Mouse (Mus musculus): ENCODE measurements at regions not wholly inside any gene's neighbourhood (a gene's known extent, or its start where the extent isn't known, plus 50 kb on each side); places are given as distances from the start of the nearest gene placed in this dataset.

DNA sequence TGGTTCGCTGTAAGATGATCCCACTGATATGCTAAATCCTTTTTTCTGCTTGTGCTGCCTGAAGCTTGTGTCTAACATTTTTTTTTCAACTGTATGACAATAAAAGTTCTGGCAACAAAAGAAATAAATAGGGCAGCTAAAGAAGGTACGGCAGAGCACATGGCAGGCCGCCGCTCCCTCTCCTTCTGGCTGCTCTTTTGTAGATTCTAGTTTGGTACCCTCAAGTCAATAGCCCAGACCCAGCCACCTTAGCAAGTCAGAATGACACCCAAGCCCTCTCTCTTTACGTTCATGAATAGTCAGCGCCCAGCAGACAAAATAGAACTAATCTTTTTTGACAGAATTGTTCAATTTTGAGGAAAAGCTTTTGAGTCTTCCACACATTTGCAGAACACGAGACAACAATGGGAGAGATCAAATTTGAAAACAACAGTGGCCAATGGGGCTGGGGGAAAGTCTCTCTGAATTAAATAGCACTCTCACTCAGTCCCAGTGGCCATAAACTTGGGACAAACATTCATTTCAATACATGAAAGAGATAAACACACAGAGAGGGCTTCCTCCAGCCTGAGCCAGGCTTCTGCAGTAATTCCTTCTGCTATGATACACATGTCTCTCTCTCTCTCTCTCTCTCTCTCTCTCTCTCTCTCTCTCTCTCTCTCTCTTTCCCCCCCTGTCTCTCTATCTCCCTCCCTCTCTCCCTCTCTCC is 180.0 kb upstream of the Otx2 start:
- no peak for DNase-seq (ENCODE audit: low read depth, low spot score)
- WGBS, result 38% methylated on average over 7 of the region's 7 CpGs

DNA sequence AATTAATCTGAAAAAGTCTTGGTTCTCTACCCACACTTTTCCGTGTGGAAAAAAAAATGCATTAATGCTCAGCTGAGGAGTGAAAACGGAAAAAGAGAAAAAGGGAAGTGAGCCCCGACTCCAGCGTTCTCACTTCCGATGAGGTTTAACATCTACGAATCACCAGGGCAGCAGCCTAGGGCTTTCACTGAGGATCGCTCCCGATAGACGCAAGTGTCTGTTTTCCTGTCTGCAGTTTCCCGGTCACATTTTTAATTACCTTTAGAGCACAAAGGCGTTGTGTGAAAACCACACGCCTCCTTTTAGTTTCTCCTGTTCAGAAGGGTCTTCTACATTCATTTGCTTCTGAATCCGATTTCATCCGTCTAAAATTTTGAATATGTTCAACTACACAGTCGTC is 179.2 kb upstream of the Otx2 start:
- 11% methylated on average over 15 of the region's 15 CpGs for WGBS
- no peak for DNase-seq (ENCODE audit: low read depth, low spot score)

DNA sequence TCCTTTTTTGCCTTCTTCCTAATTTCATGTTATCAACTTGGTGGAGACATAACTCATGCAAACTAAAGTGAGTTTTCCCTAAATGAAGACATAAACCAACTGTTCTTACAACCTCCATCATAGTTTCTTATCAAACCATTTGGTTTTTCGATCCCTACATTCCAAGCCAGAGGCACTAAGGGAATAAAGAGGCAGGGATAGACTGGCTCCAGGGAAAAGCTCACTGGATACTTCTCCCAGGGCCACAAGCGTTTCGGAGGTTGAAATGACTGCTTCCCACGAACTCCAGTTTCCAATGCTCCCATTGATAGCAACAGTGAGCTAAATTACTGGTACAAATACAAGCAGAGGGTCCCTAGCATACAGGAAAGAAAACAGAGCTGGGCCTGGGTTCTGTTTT is 178.4 kb upstream of the Otx2 start:
- DNase-seq (ENCODE audit: low read depth, low spot score), result no peak
- 62% methylated on average over 4 of the region's 4 CpGs for WGBS

DNA sequence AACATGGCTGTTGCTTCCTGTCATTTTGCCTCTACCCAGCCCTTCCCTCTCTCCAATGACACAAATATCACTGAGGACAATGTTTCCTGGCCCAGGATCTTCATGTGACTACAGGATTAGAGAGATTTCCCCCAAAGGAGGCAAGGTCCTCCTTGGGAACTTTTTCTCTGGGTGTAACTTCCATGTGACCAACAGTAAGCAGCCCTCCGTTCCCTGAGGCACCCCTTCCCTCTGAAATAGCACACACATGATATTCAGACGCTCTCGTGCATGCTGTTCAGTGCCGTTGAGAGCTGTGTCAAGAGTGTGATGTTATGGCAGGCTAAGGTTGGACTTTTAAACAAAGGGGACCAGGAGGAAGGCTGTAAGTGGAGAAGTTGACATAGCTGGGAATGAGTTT is 169.2 kb upstream of the Otx2 start:
- WGBS, result 74% methylated on average over 4 of the region's 4 CpGs

DNA sequence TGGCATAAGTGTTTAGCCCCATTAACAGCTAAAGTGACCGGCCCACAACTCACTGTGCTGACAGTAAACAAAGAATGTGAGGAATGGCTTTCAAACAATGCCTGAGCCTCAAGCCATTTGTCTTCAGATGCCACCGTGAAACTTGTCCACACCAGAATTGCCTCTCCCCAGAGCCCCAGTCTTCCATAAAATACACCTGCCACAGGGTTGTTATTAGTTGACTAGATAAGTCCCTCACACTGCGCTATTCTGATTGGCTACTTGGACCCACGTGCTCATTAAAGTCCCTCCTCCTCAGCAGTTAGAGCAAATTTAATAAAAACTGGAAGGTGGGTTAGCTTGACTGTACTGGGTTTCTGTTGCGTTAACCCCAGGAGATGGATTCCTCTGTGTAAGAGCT is 167.7 kb upstream of the Otx2 start:
- 42% methylated on average over 5 of the region's 5 CpGs for WGBS
- DNase-seq (ENCODE audit: low read depth, low spot score), result no peak

More for the DNA sequence above, 169.2 kb upstream of the Otx2 start:
- no peak for DNase-seq (ENCODE audit: low read depth, low spot score)

DNA sequence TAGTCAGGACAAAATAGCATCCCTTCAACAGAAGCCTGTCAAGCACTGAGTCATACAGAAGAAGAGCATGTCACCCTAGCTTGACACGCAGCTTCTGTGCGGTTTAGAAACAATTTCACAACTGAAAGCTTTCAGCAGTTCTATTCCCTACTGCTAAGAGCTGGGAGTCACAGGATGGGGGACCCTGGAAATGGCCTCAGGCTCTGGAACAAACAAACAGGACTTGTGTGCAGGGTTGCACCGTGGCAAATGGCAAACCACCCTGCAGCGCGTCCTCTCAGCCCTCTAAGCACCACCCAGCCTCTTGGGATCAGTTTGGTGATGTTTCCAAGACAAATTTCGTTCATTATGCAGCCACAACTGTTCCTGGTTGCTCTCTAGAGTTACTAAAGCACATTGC is 163.6 kb upstream of the Otx2 start:
- 72% methylated on average over 6 of the region's 6 CpGs for WGBS
- no peak for DNase-seq (ENCODE audit: low read depth, low spot score)

DNA sequence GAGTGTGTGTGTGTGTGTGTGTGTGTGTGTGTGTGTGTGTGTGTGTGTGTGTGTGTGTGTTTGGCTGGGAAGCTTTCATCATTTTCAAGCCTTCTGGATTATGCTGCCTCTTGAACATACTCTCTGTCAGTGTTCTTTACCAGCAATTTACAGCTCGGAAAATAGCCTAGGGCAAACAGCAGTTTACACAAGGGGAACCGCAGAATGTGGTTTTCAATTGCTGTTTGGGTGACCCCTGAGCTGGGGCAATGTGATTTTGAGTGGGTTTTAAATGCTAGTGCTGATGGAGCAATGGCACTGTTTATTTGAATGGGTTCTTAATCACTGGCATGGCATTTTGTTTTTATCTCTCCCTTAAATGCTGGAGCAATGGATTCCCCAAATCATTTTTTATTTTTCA is 162.5 kb upstream of the Otx2 start:
- 18% methylated on average over 2 of the region's 2 CpGs for WGBS
- no peak for DNase-seq (ENCODE audit: low read depth, low spot score)

DNA sequence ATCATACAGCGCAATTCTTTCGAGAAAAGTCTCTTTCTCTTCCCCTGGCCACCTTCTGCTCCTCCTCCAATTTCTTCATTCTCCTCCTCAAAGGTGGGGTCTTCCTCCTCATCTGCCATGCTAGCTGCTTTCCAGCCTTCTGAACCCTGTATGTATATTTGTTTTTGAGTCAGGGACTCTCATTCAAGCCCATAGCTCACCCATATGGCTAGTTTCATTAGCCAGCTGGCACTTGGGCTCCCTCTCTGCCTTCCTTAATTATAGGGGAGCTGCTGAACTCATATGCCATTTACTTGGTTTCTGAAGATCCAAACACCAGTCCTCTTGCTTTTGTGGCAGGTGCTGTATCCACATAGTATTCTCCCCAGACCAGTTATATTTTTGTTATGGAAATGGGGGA is 160.8 kb upstream of the Otx2 start:
- 97% methylated on average over 2 of the region's 2 CpGs for WGBS

DNA sequence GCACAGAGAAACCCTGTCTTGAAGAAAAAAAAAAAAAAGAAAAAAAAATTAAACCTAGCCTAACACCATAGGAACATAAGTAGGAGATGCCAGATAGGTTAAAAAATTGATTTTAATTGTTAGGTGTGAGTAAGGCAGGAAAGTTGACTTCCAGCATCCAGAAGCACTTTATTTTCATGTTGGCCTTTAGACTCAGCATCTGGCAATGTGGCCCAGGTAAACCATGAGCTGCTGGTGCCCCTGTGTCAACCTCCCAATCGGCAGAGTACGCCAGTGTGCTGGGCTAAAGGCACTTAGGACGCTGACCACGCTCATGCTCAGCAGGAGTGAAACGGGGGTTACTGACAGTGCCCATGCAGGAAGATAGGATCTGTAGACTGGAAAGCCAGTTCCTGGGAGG is 152.8 kb upstream of the Otx2 start:
- no peak for DNase-seq (ENCODE audit: low read depth, low spot score)
- WGBS, result 63% methylated on average over 5 of the region's 5 CpGs

More for the DNA sequence above, 160.8 kb upstream of the Otx2 start:
- DNase-seq (ENCODE audit: low read depth, low spot score), result no peak

DNA sequence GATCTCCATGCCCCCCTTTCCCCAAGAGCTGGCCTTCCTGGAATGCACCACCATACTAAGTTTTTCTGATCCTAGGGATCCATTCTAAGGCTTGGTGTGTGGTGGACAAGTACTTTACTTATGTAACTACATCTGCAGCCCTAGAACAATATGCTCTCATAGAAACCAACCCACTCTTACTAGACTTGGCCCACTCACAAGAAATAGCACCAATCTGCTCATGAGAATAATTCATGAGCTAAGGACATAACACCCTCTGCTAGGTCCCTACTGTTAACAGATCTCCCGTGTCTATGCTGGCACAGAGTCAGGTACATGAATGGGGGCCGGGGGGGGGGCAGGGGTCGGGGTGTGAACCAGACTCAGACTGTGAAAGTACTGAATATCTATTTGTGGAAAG is 150.8 kb upstream of the Otx2 start:
- no peak for DNase-seq (ENCODE audit: low read depth, low spot score)
- 47% methylated on average over 3 of the region's 3 CpGs for WGBS

DNA sequence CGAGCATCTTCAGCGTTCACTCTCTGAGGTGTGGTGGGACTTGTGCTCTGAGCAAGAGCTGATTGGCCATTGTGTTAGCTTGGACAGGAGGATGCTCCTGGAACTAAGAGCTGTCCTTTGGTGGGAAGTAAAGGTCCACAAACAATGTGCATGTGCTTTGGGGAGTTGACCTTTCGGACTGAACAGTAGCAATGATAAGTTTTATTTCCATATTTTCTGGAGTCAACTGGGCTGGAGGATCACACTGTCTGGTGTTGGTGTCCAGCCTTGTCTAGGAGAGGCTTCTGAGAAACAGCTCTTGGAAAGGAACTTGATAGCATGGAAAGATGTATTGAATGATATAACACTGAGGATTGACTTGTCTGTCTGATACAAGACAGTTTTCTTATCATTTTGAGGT is 142.3 kb upstream of the Otx2 start:
- 83% methylated on average over 3 of the region's 3 CpGs for WGBS
- no peak for DNase-seq (ENCODE audit: low read depth, low spot score)

DNA sequence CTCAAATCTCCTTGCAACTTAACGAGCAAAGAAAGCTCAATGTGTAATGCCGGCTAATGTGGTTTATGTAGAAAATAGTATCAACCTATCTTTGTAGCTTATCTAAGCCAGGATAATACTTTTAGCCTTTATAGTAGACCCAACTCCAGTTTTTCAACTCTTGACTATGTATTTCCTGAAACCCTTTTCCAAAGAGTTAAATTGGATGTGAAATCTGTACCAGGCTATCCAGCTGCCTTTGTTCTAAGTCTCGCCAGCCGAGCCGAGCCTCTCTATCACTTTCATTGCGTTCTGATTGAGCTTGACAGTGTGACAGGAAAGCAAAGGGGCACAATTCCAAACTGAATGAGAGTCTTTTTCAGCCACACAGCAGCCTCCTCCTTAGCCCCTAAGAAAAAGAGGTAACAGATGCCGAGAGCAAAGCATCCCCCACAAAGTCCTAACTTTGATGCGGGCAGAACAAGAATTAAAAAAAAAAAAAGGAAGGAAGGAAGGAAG is 141.7 kb upstream of the Otx2 start:
- 77% methylated on average over 8 of the region's 8 CpGs for WGBS
- no peak for DNase-seq (ENCODE audit: low read depth, low spot score)

DNA sequence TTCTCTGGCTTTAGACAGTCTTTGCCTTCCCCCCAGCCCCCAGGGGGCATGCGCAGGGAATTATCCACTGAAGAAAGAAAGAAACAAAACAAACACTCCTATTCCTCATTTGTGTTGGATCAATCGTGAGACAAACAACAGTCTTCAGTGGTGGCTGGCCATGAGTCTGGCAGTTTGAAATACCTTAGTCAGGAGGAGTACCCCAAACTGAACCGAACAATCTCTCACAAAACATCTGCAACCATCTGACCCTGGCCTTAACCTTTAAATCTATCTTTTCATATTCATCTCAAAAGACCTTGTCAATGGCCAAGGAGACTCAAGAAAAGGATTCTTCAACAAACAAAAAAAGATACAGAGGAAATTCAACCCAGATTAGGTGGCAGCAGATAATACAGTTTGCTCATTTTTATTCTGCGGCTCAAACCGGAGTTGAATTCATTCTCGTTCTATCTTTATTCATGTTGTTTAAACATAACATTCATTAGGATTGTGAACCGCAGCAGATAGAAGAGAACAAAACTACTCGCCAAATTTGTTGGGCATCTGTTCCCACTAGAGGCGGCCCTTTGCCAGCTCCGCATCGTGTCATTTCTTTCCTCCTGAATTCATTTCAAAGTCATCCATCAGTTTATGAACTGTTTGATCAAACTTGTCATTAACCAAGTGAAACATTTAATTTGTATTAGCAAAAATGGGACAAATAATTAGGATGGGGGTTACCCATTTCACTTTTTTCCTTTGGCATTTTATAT is 139.3 kb upstream of the Otx2 start:
- DNase-seq (ENCODE audit: low read depth, low spot score), result no peak
- WGBS, result 84% methylated on average over 11 of the region's 11 CpGs

DNA sequence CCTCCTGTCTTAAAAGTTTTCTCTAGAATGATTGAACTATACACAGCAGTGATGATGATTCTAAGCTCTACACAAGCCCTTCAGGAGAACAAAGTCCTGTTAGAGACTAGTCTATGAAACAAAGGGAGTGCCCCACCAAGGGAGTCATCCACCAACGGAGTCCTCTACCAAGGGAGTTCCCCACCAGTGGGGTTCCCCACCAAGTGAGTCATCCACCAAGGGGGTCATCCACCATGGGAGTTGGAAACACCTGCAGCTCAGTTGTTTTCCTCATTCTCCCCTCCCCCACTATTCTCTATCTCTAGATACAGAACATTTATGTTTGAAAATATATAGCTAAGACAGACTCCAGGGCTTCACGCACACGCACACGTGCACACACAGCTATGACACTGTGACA is 130.5 kb upstream of the Otx2 start:
- WGBS, result 88% methylated on average over 4 of the region's 4 CpGs
- no peak for DNase-seq (ENCODE audit: low read depth, low spot score)

DNA sequence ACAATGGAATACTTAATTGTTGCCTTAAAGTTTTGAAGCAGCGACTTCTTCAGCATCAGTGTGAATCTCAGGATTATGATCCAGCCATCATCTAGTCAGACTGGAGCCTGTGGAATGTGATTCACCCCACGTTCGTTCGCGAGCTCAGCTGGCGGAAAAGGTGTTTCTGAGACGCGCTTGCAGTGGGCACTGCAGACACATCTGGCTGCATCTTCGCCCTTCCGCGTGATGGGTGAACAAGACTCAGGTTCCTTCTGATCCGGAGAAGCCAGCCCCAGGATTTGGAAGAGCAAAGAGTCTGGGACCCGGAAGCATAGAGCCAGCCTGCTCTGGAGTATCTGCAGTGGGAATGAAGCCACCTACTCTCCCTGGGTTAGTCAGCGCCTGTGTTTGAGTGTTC is 127.7 kb upstream of the Otx2 start:
- DNase-seq (ENCODE audit: low read depth, low spot score), result no peak
- 34% methylated on average over 14 of the region's 14 CpGs for WGBS

DNA sequence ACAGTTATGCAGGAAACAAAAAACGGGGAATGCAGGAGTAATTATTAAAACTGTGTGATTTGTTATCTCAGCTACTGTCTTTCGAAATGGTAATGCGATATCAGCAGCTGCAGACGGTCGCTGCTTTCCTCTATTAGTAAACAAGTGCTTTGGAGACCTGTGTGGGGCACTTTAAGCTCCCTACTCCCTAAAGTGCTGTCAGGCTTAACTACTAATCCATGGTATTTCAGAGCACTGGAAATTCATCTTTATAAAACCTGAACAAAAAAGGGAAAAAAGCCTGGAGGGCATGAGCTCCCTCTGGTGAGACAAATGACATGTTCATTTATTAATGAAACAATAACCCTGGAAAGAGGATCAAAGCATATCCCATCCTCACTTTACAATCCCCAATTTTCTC is 127.2 kb upstream of the Otx2 start:
- WGBS, result 35% methylated on average over 5 of the region's 5 CpGs
- DNase-seq (ENCODE audit: low read depth, low spot score), result no peak

DNA sequence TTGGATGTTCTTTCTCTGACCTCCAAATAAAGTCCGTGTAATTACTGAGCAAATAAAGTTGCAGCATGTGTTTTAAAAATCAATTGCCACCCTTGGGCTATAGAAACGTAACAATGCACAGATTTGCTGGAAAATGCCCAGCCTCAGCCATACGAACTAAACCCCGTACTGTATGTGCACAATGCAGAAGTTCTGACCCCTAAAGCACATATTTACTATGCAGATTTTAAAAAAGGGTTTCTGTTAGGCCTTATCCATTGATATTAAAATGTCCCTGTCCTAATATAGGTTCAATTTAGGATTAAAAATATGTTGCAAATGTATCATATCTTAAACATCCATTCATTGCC is 126.5 kb upstream of the Otx2 start:
- no peak for DNase-seq (ENCODE audit: low read depth, low spot score)
- WGBS, result 40% methylated on average over 4 of the region's 4 CpGs

DNA sequence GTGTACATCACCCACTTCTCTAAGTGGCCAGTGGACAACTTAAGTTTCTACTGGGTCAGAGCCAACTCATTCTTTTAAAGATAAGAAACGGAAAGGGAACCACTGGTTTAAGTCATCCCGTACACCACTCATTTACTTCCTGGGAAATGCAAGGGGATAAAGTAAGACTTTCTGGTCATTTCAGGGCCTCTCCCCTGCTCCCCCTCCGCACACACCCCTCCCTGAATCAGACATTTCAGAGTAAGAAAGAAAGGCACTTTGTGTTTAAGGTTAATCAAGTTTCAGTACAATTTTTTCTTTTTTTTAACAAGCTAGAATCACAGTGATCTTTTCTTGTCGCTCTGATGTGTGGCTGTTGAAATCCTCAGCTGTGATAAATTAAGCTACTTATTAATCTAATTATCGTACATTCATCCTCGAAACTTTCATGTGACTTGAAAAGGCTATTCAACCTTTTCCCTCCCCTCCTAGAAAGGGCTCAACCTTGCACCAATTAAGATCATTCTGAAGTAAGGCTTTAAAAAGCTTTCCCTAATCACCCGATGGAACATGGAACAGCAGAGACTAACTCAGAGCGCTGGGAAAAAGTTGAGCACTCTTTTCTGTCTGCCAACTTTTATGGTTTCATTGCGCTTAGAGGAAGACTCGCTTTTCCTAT is 126.0 kb upstream of the Otx2 start:
- no peak for DNase-seq (ENCODE audit: low read depth, low spot score)
- 38% methylated on average over 10 of the region's 10 CpGs for WGBS

DNA sequence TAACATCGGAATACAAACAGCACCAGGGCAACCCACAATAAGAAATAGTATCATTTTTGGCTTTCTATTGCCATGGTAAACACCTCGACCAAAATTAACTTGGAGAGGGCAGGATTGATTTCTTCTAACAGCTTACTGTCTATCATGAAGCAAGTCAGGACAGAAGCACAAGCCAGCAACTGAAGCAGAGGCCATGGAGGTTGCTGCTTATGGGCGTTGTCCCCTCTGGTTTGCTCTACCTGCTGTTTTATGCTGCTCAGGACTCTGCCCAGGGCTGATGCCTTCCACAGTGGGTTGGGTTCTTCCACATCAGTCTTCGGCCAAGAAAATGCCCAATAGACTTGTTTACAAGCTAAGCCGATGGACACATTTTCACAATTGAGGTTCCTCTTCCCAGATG is 117.9 kb upstream of the Otx2 start:
- 76% methylated on average over 5 of the region's 5 CpGs for WGBS
- DNase-seq (ENCODE audit: low read depth, low spot score), result no peak

DNA sequence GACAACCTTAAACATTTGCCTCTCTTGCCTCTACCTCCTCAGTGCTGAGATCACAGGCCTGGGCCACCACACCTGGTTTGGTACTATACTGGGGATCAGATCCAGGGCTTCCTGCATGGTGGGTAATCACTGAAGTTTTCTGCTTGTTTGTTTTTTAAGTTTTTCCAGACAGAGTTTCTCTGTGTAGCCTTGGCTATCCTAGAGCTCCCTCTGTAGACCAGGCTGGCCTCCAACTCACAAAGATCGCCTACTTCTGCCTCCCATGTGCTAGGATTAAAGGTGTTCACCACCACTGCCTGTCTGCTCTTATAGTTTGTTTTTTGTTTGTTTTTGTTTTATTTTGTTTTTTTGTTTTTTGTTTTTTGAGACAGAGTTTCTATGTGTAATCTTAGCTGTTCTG is 105.7 kb upstream of the Otx2 start:
- 67% methylated on average over 1 of the region's 1 CpGs for WGBS
- DNase-seq (ENCODE audit: low read depth, low spot score), result no peak

DNA sequence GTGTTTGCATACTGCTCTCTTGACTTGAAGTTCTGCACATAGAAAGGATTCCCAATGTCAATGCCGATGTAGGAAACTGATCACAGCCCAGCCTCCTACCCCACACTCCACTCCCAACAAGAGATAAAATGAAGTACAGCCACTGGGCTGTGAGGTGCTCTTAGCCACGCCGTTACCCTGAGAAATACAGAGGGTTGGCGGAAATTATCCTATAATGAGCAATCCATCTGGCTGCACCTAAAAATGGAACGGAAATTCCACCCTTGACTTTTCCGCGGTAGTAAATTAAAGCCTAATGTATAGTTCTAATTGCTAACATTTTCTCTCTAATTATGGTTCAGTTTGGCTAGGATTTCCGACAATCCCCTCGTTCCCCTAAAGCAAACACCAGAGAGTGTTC is 97.2 kb upstream of the Otx2 start:
- WGBS, result 79% methylated on average over 9 of the region's 9 CpGs
- no peak for DNase-seq (ENCODE audit: low read depth, low spot score)

All from large intestine, adult 2 months (tissue).